23 mouse cellular contexts compared by ENCODE assay signal in the genomic region with DNA sequence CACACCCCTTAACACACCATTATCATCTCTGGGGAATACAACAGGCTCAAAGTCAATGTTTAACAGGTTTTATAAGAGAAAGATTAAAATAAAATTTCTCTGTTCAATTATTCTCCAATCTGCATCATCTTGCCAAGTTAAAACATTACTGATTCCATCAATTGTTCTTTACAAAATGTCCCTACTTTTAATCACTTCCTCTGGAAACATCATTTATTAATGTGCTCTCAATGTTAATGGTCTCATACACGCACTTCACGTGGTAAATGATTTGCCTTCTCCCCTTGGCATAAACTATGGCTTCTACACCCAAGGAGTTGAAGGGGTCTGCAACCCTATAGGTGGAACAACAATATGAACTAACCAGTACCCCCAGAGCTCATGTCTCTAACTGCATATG. TPM values are rescaled to one million over a fixed set of nuclear protein-coding genes. Genes with fewer than 3 reads are reported as not detected.
"Had no signal": no experiment of that assay in that cellular context is flagged by ENCODE, and none has a peak within 500 bp of the region (broad histone marks: within the 10 kb centered on the region; RNA-seq: fewer than 3 reads in every experiment).

No protein-coding gene starts in this region.

- H3K27me3 ChIP-seq: neural tube, embryonic 13.5 days; neural tube, embryonic 15.5 days; stomach, embryonic 15.5 days had no signal

- H3K36me3 ChIP-seq: neural tube, embryonic 13.5 days; neural tube, embryonic 15.5 days; stomach, embryonic 15.5 days had no signal

- H3K27ac ChIP-seq: neural tube, embryonic 13.5 days; neural tube, embryonic 15.5 days; stomach, embryonic 15.5 days; stomach, postnatal 0 days had no signal

- DNase-seq: retina, postnatal 1 day; right cerebral cortex, adult 18-20 months; right cerebral cortex, postnatal 14 days; right cerebral cortex, postnatal 25 days; right cerebral cortex, postnatal 4 days; spleen, adult 18-20 months; thymus, adult 18-20 months; thymus, adult 2 months; thymus, postnatal 14 days; thymus, postnatal 25 days; thymus, postnatal 36 days; thymus, postnatal 4 days had no signal

- H3K4me3 ChIP-seq: neural tube, embryonic 13.5 days; neural tube, embryonic 15.5 days; stomach, embryonic 15.5 days had no signal

- H3K4me1 ChIP-seq: neural tube, embryonic 13.5 days; neural tube, embryonic 15.5 days; stomach, embryonic 15.5 days had no signal

RNA-seq across cellular contexts. Expression of gene Cyp2j13, which starts 17.2 kb away (rescaled TPM):
- polyA plus RNA-seq: neural tube, embryonic 13.5 days; neural tube, embryonic 14.5 days; neural tube, embryonic 15.5 days; small intestine, adult 2 months; spleen, adult 2 months; stomach, embryonic 15.5 days; stomach, embryonic 16.5 days; stomach, postnatal 0 days; testis, adult 2 months; thymus, postnatal 0 days; urinary bladder, adult 2 months had no signal
